Mouse (Mus musculus): Measurements from ENCODE around the gene Nxph1. TPM values are rescaled to one million over a fixed set of nuclear protein-coding genes. Genes with fewer than 3 reads are reported as not detected.

Nxph1 gene
- polyA plus RNA-seq, 3 experiments from 2014 or later, result not detected

GRCm38 (mm10) chr6:9133589-9134279, 185.5 kb downstream of the Nxph1 start:
- no peak for ATAC-seq

DNA sequence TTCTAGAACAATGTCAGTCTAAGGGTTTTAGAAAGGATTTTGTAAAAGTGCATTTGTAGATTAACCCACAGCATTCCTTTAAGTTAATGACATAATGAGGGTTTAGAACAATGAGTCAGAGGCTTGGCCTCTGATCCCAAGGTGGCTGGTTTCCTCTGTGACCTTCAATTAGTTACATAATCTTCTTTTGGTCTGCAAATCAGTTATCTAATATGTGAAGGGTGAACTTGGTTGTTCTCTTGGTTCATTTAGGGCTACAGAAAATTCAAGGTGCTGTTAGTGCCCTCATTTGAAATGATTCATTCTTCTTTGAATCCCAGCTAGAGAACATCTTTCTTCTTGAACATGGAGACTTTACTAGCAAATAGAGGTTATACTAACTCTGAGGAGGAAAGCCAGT, 199.7 kb downstream of the Nxph1 start:
- no peak for ATAC-seq

DNA sequence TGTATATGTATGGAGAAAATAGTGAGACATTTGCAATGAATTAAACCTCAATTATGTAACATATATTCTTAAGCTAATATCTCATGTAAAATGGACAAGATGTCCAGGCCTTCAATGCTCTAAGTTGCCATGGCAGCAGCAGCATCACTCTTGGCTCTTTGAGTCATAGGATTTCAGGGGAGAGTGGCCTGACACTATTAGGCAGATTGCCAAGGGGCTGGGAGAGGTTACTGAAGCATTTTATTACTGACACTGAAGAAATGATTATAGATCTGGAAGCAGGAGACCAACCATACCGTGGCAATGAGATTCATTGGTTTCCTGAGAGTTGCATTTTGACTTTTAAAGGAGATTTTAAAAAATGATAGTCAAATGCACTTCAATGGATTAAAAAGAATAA, 201.6 kb downstream of the Nxph1 start:
- no peak for ATAC-seq

GRCm38 (mm10) chr6:9159191-9159590, 211.0 kb downstream of the Nxph1 start:
- no peak for ATAC-seq

- ATAC-seq, result no peak
These were observed 234.2 kb downstream of the Nxph1 start for GRCm38 (mm10) chr6:9182477-9182876.

DNA sequence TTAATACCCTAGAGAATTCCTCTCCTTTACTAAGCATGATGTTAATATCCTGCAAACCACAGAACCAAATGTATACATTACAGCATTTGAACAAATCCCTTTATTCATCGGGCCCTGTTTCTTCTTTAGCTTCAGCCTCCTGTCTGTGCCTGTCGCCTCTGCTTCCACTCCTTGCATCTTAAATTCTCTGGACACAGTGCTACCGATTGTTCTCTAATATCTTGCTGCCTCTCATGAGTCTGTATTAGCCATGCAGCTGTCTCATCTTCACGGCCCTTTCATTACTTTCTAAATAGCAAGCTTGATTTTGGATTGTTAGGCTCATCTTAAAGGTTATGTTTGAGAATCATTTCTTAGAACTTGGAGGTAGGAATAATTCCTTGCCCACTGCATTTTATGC, 262.5 kb downstream of the Nxph1 start:
- ATAC-seq, result no peak

DNA sequence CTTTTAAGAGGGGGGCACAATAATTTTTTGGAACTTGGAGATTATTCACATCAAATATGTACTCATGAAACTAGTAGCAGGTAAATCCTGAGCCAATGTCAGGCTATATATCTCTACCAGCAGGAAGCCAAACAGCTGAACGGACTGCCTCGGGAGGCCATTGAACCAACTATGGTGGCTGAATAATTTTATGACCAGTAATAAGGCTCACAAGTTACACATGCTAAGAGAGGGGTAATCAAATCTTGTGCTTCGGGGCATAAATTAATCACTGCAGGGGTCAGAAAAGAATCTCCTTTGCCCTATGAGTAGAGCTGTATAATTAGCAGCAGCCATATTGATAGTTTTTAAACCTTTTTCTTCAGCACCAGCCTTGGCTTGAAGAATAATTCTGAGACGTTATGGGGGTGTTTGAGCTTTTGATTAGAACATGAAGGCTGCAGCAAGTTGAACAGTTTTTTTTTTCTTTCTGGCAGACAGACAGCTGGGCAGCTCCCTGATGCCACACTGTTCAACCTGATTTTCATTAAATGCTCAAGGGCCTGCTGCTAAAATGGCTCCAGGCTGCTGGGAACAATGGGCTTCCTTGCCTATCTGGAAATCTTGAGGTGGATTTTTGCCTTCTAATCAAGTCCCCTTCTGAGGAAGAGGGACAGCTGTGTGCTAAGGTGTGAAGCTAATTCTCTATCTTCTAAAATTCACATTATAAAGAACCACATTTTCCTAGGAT, 272.7 kb downstream of the Nxph1 start:
- no peak for ATAC-seq

- ATAC-seq, result no peak
These were observed 286.6 kb downstream of the Nxph1 start for GRCm38 (mm10) chr6:9234802-9235201.

- no peak for ATAC-seq
These were observed 319.8 kb downstream of the Nxph1 start for GRCm38 (mm10) chr6:9267998-9268397.

Other genes with a start within 250 kb of the Nxph1 start
- gene Ica1, start 169.9 kb upstream of the Nxph1 start, polyA plus RNA-seq (2017; shearing (Covaris generic)), result 10 to 100 TPM in 1 of 3 experiments, 1 to 10 TPM in 2; 2.2 to 11.5 (median 4.9) TPM